Mouse (Mus musculus) stomach, postnatal 0 days (tissue): ENCODE results near the gene Pex11a. TPM values are rescaled to one million over a fixed set of nuclear protein-coding genes. Genes with fewer than 3 reads are reported as not detected.

Experiments
- ATAC-seq: fragments of 200-750 bp; cut with Nextera tagmentation; 2 replicates; pipeline ENCODE4 v1.8.0; 2017; ENCODE audit not compliant: low FRiP score, low TSS enrichment
- DNase-seq: peaks from one replicate; pipeline ENCODE4 v3.0.0-alpha.2; 2016; ENCODE audit warnings: low spot score
- H3K27ac ChIP-seq: fragments of 300-500 bp; sonication (generic); replicated peaks from 2 replicates; pipeline ENCODE4 v1.5.1; 2014; ENCODE audit warnings: mild to moderate bottlenecking, control low read depth
- H3K27me3 ChIP-seq: fragments of 300-500 bp; sonication (generic); 2 replicates; pipeline ENCODE4 v1.6.1; 2014; ENCODE audit warnings: low read length; ENCODE audit not compliant: control insufficient read depth, insufficient read depth
- H3K36me3 ChIP-seq: fragments of 300-500 bp; sonication (generic); 2 replicates; pipeline ENCODE4 v1.6.1; 2014; ENCODE audit warnings: low read length, mixed read lengths; ENCODE audit not compliant: control insufficient read depth, insufficient read depth
- H3K4me1 ChIP-seq: fragments of 300-500 bp; sonication (generic); replicated peaks from 2 replicates; pipeline ENCODE4 v1.6.1; 2014; ENCODE audit warnings: antibody characterized with exemption; ENCODE audit not compliant: control insufficient read depth, insufficient read depth
- H3K4me2 ChIP-seq: fragments of 300-500 bp; sonication (generic); replicated peaks from 2 replicates; pipeline ENCODE4 v1.6.1; 2014; ENCODE audit warnings: low read depth, mild to moderate bottlenecking, control low read depth, moderate library complexity
- H3K4me3 ChIP-seq: fragments of 300-500 bp; sonication (generic); 2 replicates; pipeline ENCODE4 v1.5.1; 2014; ENCODE audit warnings: low read depth, low read length, control low read depth
- H3K9ac ChIP-seq: fragments of 300-500 bp; sonication (generic); 2 replicates; pipeline ENCODE4 v1.6.1; 2014; ENCODE audit warnings: mild to moderate bottlenecking, low read length, control low read depth, mixed read lengths
- H3K9me3 ChIP-seq: fragments of 300-500 bp; sonication (generic); 2 replicates; pipeline ENCODE4 v1.6.1; 2016; ENCODE audit warnings: low read length; ENCODE audit not compliant: control insufficient read depth
- CTCF ChIP-seq: IDR thresholded peaks from 2 replicates; pipeline ENCODE4 v1.5.1; 2016; ENCODE audit warnings: antibody characterized with exemption, low read depth, mild to moderate bottlenecking, moderate library complexity
- EP300 ChIP-seq: optimal IDR thresholded peaks from 2 replicates; pipeline ENCODE3; 2016; ENCODE audit warnings: antibody characterized with exemption
- WGBS: fragments of 180-500 bp; shearing (Covaris S2); extraction: QIAGEN DNeasy Blood & Tissue Kit; methylation state at CpG from one replicate; pipeline ENCODE4 v1.1.7; 2014; 5-methylcytosine and 5-hydroxymethylcytosine counted together
- polyA plus RNA-seq: library from polyadenylated mRNA; unstranded; fragments of >200 nt; fragmentation: Nextera tagmentation; extraction: Ambion mirVana; gene quantifications from 2 replicates; pipeline ENCODE4 v1.2.1, GENCODE M21; 2015

The Pex11a gene
- polyA plus RNA-seq, 1 experiment from 2014 or later = 11.5 TPM

- ATAC-seq (peak; percentile 79), DNase-seq (peak; percentile 77)
- WGBS = 22% methylated on average over 16 of the region's 16 CpGs
- Histone ChIP-seq H3K9ac (peak overlapping the region; percentile 36), H3K36me3 (no peaks in the 10 kb centered on the region), H3K4me2 (peak overlapping the region; percentile 56), H3K4me3 (peak overlapping the region; percentile 33), H3K27me3 (no peaks in the 10 kb centered on the region), H3K9me3 (no peaks in the 10 kb centered on the region), H3K4me1 (no peaks in the 10 kb centered on the region), H3K27ac (no peak overlapping the region)
- TF ChIP-seq CTCF = peak; percentile 96
- TF ChIP-seq EP300 = no peak
Measured at GRCm38 (mm10) chr7:79780647-79781626, 38.0 kb upstream of the Pex11a start.

- H3K27ac ChIP-seq = no peak overlapping the region
- no peak overlapping the region for H3K4me2 ChIP-seq
- H3K27me3 ChIP-seq = no peaks in the 10 kb centered on the region
- no peak overlapping the region for H3K4me3 ChIP-seq
- no peaks in the 10 kb centered on the region for H3K36me3 ChIP-seq
- ATAC-seq (no peak; the same call in 1 of the 2 replicates), DNase-seq (no peak)
- no peak overlapping the region for H3K9ac ChIP-seq
- TF ChIP-seq EP300 = no peak
- no peak for TF ChIP-seq CTCF
- H3K4me1 ChIP-seq = no peaks in the 10 kb centered on the region
- WGBS = 51% methylated on average over 14 of the region's 15 CpGs
- H3K9me3 ChIP-seq = no peaks in the 10 kb centered on the region
Measured at GRCm38 (mm10) chr7:79771561-79772512, 28.9 kb upstream of the Pex11a start.

- Histone ChIP-seq H3K9me3 (no peaks in the 10 kb centered on the region), H3K4me1 (no peaks in the 10 kb centered on the region), H3K4me3 (no peak overlapping the region), H3K27me3 (no peaks in the 10 kb centered on the region), H3K4me2 (no peak overlapping the region), H3K9ac (no peak overlapping the region), H3K36me3 (no peaks in the 10 kb centered on the region), H3K27ac (no peak overlapping the region)
- TF ChIP-seq CTCF = no peak
- no peak for TF ChIP-seq EP300
- ATAC-seq (no peak), DNase-seq (no peak)
- 82% methylated on average over 3 of the region's 3 CpGs for WGBS
Measured at GRCm38 (mm10) chr7:79769664-79770063, 26.7 kb upstream of the Pex11a start.

DNA sequence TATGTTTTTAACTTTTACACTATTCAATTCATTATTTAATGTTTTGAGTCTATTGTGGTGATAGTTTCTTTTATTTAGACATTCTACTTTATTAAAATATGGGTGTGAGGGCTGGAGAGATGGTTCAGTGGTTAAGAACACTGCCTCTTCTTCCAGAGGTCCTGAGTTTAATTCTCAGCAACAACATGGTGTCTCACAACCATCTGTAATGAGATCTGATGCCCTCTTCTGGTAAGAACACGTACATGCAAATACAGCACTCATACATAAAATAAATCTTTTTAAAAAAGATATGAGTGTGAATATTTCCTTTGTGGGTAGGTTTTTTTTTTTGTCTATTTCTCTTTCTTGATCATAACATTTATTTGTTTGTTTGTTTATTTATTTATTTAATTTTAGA lies 23.1 kb upstream of the Pex11a start:
- WGBS = 49% methylated on average over 1 of the region's 1 CpGs
- Histone ChIP-seq H3K9ac (no peak overlapping the region), H3K36me3 (no peaks in the 10 kb centered on the region), H3K9me3 (no peaks in the 10 kb centered on the region), H3K4me1 (no peaks in the 10 kb centered on the region), H3K27me3 (no peaks in the 10 kb centered on the region), H3K4me3 (no peak overlapping the region), H3K4me2 (no peak overlapping the region), H3K27ac (no peak overlapping the region)
- TF ChIP-seq CTCF (peak; percentile 29), EP300 (no peak)
- no peak for DNase-seq
- ATAC-seq = no peak

- H3K27ac ChIP-seq = no peak overlapping the region
- no peaks in the 10 kb centered on the region for H3K4me1 ChIP-seq
- TF ChIP-seq EP300 (no peak), CTCF (no peak)
- H3K4me3 ChIP-seq = no peak overlapping the region
- ATAC-seq (no peak; the same call in 1 of the 2 replicates), DNase-seq (no peak)
- no peak overlapping the region for H3K4me2 ChIP-seq
- H3K27me3 ChIP-seq = no peaks in the 10 kb centered on the region
- H3K36me3 ChIP-seq = no peaks in the 10 kb centered on the region
- 64% methylated on average over 8 of the region's 8 CpGs for WGBS
- H3K9ac ChIP-seq = no peak overlapping the region
- H3K9me3 ChIP-seq = no peaks in the 10 kb centered on the region
Measured at GRCm38 (mm10) chr7:79762106-79762505, 19.2 kb upstream of the Pex11a start.
